Mouse (Mus musculus): ENCODE measurements around the gene Ly86. TPM values are rescaled to one million over a fixed set of nuclear protein-coding genes. Genes with fewer than 3 reads are reported as not detected.

The Ly86 gene
- polyA plus RNA-seq, 1 experiment from 2014 or later = 8.6 TPM

GRCm38 (mm10) chr13:37342804-37343203 lies 2.2 kb upstream of the Ly86 start:
- ATAC-seq (ENCODE audit: low FRiP score) = no peak
- WGBS = 92% methylated on average over 1 of the region's 1 CpGs
- no peak overlapping the region for H3K9ac ChIP-seq (ENCODE audit: low read depth, low read length)
- no peak for DNase-seq (ENCODE audit: low spot score)
- H3K27ac ChIP-seq (ENCODE audit: low read depth, low read length) = no peak overlapping the region
- H3K4me2 ChIP-seq (replicated peaks; ENCODE audit: low read depth, low read length) = no peak overlapping the region
- H3K27me3 ChIP-seq (ENCODE audit: control insufficient read depth, insufficient read depth, low read length) = no peaks in the 10 kb centered on the region
- no peaks in the 10 kb centered on the region for H3K36me3 ChIP-seq (ENCODE audit: control insufficient read depth, insufficient read depth, low read length)
- H3K4me1 ChIP-seq (replicated peaks; ENCODE audit: control insufficient read depth, insufficient read depth, low read length) = no peaks in the 10 kb centered on the region
- H3K9me3 ChIP-seq (ENCODE audit: control insufficient read depth, low read length) = no peaks in the 10 kb centered on the region
- no peak overlapping the region for H3K4me3 ChIP-seq (ENCODE audit: low read depth, low read length)

DNA sequence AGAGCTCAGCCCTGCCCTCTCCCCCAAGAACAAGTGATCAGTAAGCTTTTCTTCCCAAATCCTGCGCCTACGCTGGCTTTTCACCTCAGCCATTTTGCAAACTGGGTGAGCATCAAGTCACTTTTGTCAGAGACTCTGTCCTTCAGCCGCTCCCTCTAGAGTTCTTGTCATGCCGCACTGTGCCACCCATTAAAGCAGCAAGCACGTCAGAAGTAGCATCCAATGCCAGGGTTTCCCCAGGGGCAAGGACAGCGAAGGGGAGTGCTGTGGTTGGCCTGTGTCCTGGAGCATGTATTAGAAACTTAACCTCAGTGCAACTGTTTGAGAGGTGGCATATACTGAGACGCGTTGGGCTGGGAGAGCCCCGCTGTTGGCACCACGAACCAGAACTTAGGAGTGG lies 815 bp downstream of the Ly86 start:
- DNase-seq (ENCODE audit: low spot score) (no peak), ATAC-seq (ENCODE audit: low FRiP score) (no peak)
- Histone ChIP-seq H3K27ac (ENCODE audit: low read depth, low read length) (no peak overlapping the region), H3K9me3 (ENCODE audit: control insufficient read depth, low read length) (no peaks in the 10 kb centered on the region), H3K4me2 (replicated peaks; ENCODE audit: low read depth, low read length) (no peak overlapping the region), H3K27me3 (ENCODE audit: control insufficient read depth, insufficient read depth, low read length) (no peaks in the 10 kb centered on the region), H3K9ac (ENCODE audit: low read depth, low read length) (no peak overlapping the region), H3K4me1 (replicated peaks; ENCODE audit: control insufficient read depth, insufficient read depth, low read length) (no peaks in the 10 kb centered on the region), H3K4me3 (ENCODE audit: low read depth, low read length) (no peak overlapping the region), H3K36me3 (ENCODE audit: control insufficient read depth, insufficient read depth, low read length) (no peaks in the 10 kb centered on the region)
- WGBS = 91% methylated on average over 10 of the region's 10 CpGs

DNA sequence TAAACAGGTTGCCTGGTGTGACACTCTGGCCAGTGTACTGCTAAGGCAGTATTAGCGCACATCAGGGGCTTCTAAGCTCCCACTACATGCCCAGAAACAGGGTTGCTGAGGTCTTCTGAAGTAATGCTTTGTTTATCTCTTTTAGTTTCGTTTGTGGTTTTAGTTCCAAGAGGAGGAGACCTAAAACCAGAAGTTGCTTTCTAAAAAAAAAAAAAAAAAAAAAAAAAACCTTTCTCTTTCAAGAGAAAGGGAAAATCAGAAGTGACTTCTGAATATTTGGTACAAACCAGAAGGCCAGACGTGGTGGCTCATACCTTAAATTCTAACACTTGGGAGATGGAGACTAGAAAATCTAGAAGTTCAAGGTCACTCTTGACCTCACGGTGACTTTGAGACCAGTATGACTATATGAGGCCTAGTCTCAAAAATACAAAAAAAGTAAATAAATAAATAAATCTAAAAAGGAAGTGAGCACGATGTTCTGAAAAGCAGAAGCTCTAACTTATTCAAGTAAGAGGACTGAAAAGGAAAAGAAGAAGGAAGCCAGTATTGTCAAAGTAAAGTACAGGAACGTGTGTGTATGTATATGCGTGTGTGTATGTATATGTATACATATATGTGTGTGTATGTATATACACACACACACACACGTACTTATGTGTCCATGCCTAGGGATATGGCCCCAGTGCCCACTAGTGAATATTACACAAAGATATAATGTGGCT lies 3.0 kb downstream of the Ly86 start:
- H3K9me3 ChIP-seq (ENCODE audit: control insufficient read depth, low read length) = no peaks in the 10 kb centered on the region
- no peak overlapping the region for H3K27ac ChIP-seq (ENCODE audit: low read depth, low read length)
- WGBS = 87% methylated on average over 8 of the region's 8 CpGs
- DNase-seq (ENCODE audit: low spot score) (no peak), ATAC-seq (ENCODE audit: low FRiP score) (no peak)
- H3K36me3 ChIP-seq (ENCODE audit: control insufficient read depth, insufficient read depth, low read length) = no peaks in the 10 kb centered on the region
- no peak overlapping the region for H3K4me3 ChIP-seq (ENCODE audit: low read depth, low read length)
- no peak overlapping the region for H3K9ac ChIP-seq (ENCODE audit: low read depth, low read length)
- H3K4me1 ChIP-seq (replicated peaks; ENCODE audit: control insufficient read depth, insufficient read depth, low read length) = no peaks in the 10 kb centered on the region
- no peak overlapping the region for H3K4me2 ChIP-seq (replicated peaks; ENCODE audit: low read depth, low read length)
- no peaks in the 10 kb centered on the region for H3K27me3 ChIP-seq (ENCODE audit: control insufficient read depth, insufficient read depth, low read length)

- no peak overlapping the region for H3K4me2 ChIP-seq (replicated peaks; ENCODE audit: low read depth, low read length)
- no peaks in the 10 kb centered on the region for H3K27me3 ChIP-seq (ENCODE audit: control insufficient read depth, insufficient read depth, low read length)
- no peak overlapping the region for H3K27ac ChIP-seq (ENCODE audit: low read depth, low read length)
- H3K4me3 ChIP-seq (ENCODE audit: low read depth, low read length) = no peak overlapping the region
- no peak for DNase-seq (ENCODE audit: low spot score)
- H3K4me1 ChIP-seq (replicated peaks; ENCODE audit: control insufficient read depth, insufficient read depth, low read length) = no peaks in the 10 kb centered on the region
- no peaks in the 10 kb centered on the region for H3K36me3 ChIP-seq (ENCODE audit: control insufficient read depth, insufficient read depth, low read length)
- no peak for ATAC-seq (ENCODE audit: low FRiP score)
- 89% methylated on average over 5 of the region's 5 CpGs for WGBS
- no peak overlapping the region for H3K9ac ChIP-seq (ENCODE audit: low read depth, low read length)
- H3K9me3 ChIP-seq (ENCODE audit: control insufficient read depth, low read length) = no peaks in the 10 kb centered on the region
Observed at GRCm38 (mm10) chr13:37349051-37349450, 4.0 kb downstream of the Ly86 start.

GRCm38 (mm10) chr13:37353016-37353415 lies 8.0 kb downstream of the Ly86 start:
- Histone ChIP-seq H3K27ac (ENCODE audit: low read depth, low read length) (no peak overlapping the region), H3K4me1 (replicated peaks; ENCODE audit: control insufficient read depth, insufficient read depth, low read length) (no peaks in the 10 kb centered on the region), H3K9ac (ENCODE audit: low read depth, low read length) (no peak overlapping the region), H3K4me2 (replicated peaks; ENCODE audit: low read depth, low read length) (no peak overlapping the region), H3K36me3 (ENCODE audit: control insufficient read depth, insufficient read depth, low read length) (no peaks in the 10 kb centered on the region), H3K27me3 (ENCODE audit: control insufficient read depth, insufficient read depth, low read length) (no peaks in the 10 kb centered on the region), H3K9me3 (ENCODE audit: control insufficient read depth, low read length) (no peaks in the 10 kb centered on the region), H3K4me3 (ENCODE audit: low read depth, low read length) (no peak overlapping the region)
- 85% methylated on average over 2 of the region's 2 CpGs for WGBS
- ATAC-seq (ENCODE audit: low FRiP score) (no peak), DNase-seq (ENCODE audit: low spot score) (no peak)

DNA sequence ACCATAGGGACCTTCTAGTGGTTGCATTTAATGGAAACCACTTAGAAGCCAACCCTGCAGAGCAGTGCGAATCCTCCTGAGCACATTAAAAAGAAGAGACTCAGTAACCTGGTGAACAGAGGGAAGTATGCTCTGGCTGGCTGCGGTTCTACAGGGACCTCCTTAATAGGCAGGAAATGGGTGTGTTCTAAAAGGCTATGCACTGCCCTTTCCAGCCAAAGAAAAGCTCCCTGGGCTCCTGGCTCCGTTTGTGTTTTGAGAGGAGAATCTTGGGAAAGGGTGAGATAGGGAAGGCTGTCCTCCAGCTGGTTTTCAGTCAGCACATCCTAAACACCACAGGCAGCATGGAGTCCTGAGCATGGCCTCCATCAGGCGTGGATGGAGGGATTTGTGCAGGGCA lies 8.9 kb downstream of the Ly86 start:
- Histone ChIP-seq H3K9ac (ENCODE audit: low read depth, low read length) (no peak overlapping the region), H3K4me1 (replicated peaks; ENCODE audit: control insufficient read depth, insufficient read depth, low read length) (no peaks in the 10 kb centered on the region), H3K27ac (ENCODE audit: low read depth, low read length) (no peak overlapping the region), H3K9me3 (ENCODE audit: control insufficient read depth, low read length) (no peaks in the 10 kb centered on the region), H3K27me3 (ENCODE audit: control insufficient read depth, insufficient read depth, low read length) (no peaks in the 10 kb centered on the region), H3K4me3 (ENCODE audit: low read depth, low read length) (no peak overlapping the region), H3K4me2 (replicated peaks; ENCODE audit: low read depth, low read length) (no peak overlapping the region), H3K36me3 (ENCODE audit: control insufficient read depth, insufficient read depth, low read length) (no peaks in the 10 kb centered on the region)
- ATAC-seq (ENCODE audit: low FRiP score) (no peak), DNase-seq (ENCODE audit: low spot score) (no peak)
- WGBS = 64% methylated on average over 4 of the region's 4 CpGs

GRCm38 (mm10) chr13:37354432-37354831 lies 9.4 kb downstream of the Ly86 start:
- H3K27ac ChIP-seq (ENCODE audit: low read depth, low read length) = no peak overlapping the region
- 87% methylated on average over 4 of the region's 4 CpGs for WGBS
- no peaks in the 10 kb centered on the region for H3K9me3 ChIP-seq (ENCODE audit: control insufficient read depth, low read length)
- H3K9ac ChIP-seq (ENCODE audit: low read depth, low read length) = no peak overlapping the region
- no peaks in the 10 kb centered on the region for H3K27me3 ChIP-seq (ENCODE audit: control insufficient read depth, insufficient read depth, low read length)
- no peaks in the 10 kb centered on the region for H3K4me1 ChIP-seq (replicated peaks; ENCODE audit: control insufficient read depth, insufficient read depth, low read length)
- H3K4me2 ChIP-seq (replicated peaks; ENCODE audit: low read depth, low read length) = no peak overlapping the region
- H3K4me3 ChIP-seq (ENCODE audit: low read depth, low read length) = no peak overlapping the region
- DNase-seq (ENCODE audit: low spot score) (no peak), ATAC-seq (ENCODE audit: low FRiP score) (no peak)
- no peaks in the 10 kb centered on the region for H3K36me3 ChIP-seq (ENCODE audit: control insufficient read depth, insufficient read depth, low read length)

- DNase-seq (ENCODE audit: low spot score) = no peak
Observed at GRCm38 (mm10) chr13:37355642-37356331, 10.8 kb downstream of the Ly86 start.

GRCm38 (mm10) chr13:37356549-37356948 lies 11.5 kb downstream of the Ly86 start:
- Histone ChIP-seq H3K9ac (ENCODE audit: low read depth, low read length) (no peak overlapping the region), H3K27me3 (ENCODE audit: control insufficient read depth, insufficient read depth, low read length) (no peaks in the 10 kb centered on the region), H3K4me2 (replicated peaks; ENCODE audit: low read depth, low read length) (no peak overlapping the region), H3K9me3 (ENCODE audit: control insufficient read depth, low read length) (no peaks in the 10 kb centered on the region), H3K27ac (ENCODE audit: low read depth, low read length) (no peak overlapping the region), H3K4me3 (ENCODE audit: low read depth, low read length) (no peak overlapping the region), H3K36me3 (ENCODE audit: control insufficient read depth, insufficient read depth, low read length) (no peaks in the 10 kb centered on the region), H3K4me1 (replicated peaks; ENCODE audit: control insufficient read depth, insufficient read depth, low read length) (no peaks in the 10 kb centered on the region)
- DNase-seq (ENCODE audit: low spot score) = no peak
- no peak for ATAC-seq (ENCODE audit: low FRiP score)
- WGBS = 86% methylated on average over 2 of the region's 2 CpGs

More at GRCm38 (mm10) chr13:37355642-37356331, 10.8 kb downstream of the Ly86 start:
- Histone ChIP-seq H3K4me1 (replicated peaks; ENCODE audit: control insufficient read depth, insufficient read depth, low read length) (no peaks in the 10 kb centered on the region), H3K27ac (ENCODE audit: low read depth, low read length) (no peak overlapping the region), H3K4me2 (replicated peaks; ENCODE audit: low read depth, low read length) (no peak overlapping the region), H3K27me3 (ENCODE audit: control insufficient read depth, insufficient read depth, low read length) (no peaks in the 10 kb centered on the region), H3K36me3 (ENCODE audit: control insufficient read depth, insufficient read depth, low read length) (no peaks in the 10 kb centered on the region), H3K9ac (ENCODE audit: low read depth, low read length) (no peak overlapping the region), H3K9me3 (ENCODE audit: control insufficient read depth, low read length) (no peaks in the 10 kb centered on the region), H3K4me3 (ENCODE audit: low read depth, low read length) (no peak overlapping the region)
- 87% methylated on average over 10 of the region's 10 CpGs for WGBS
- no peak for ATAC-seq (ENCODE audit: low FRiP score)

All from hindbrain, embryonic 11.5 days (tissue).